Comparison of ENCODE assay signal across 15 mouse cellular contexts in genomic region chr3:40520567-40520966, GRCm38 (mm10).
"Had no signal": no experiment of that assay in that cellular context is flagged by ENCODE, and none has a peak within 500 bp of the region (broad histone marks: within the 10 kb centered on the region; RNA-seq: fewer than 3 reads in every experiment).

No protein-coding gene starts in this region.

- DNase-seq: kidney, adult 18-20 months; kidney, postnatal 36 days; liver; liver, embryonic 13.5 days; liver, postnatal 0 days; lung, postnatal 14 days; thymus, adult 2 months; thymus, postnatal 25 days had no signal

- H3K9me3 ChIP-seq: kidney, embryonic 15.5 days; limb, embryonic 12.5 days; liver, embryonic 13.5 days; lung, embryonic 15.5 days; megakaryocyte, embryonic 14.5 days; midbrain, embryonic 12.5 days; neural tube, embryonic 12.5 days had no signal

- H3K4me3 ChIP-seq: kidney, embryonic 15.5 days; limb, embryonic 12.5 days; liver, embryonic 13.5 days; lung, embryonic 15.5 days; megakaryocyte, embryonic 14.5 days; midbrain, embryonic 12.5 days; neural tube, embryonic 12.5 days had no signal

- ATAC-seq: liver, postnatal 0 days had no signal

- H3K9ac ChIP-seq: kidney, embryonic 15.5 days; limb, embryonic 12.5 days; liver, embryonic 13.5 days; liver, postnatal 0 days; lung, embryonic 15.5 days; midbrain, embryonic 12.5 days; neural tube, embryonic 12.5 days had no signal

- H3K36me3 ChIP-seq: kidney, embryonic 15.5 days; limb, embryonic 12.5 days; liver, embryonic 13.5 days; lung, embryonic 15.5 days; midbrain, embryonic 12.5 days; neural tube, embryonic 12.5 days had no signal

- H3K4me2 ChIP-seq: kidney, embryonic 15.5 days; limb, embryonic 12.5 days; liver, embryonic 13.5 days; lung, embryonic 15.5 days; midbrain, embryonic 12.5 days; neural tube, embryonic 12.5 days had no signal

- H3K4me1 ChIP-seq: midbrain, embryonic 12.5 days; neural tube, embryonic 12.5 days had no signal

- H3K27me3 ChIP-seq: kidney, embryonic 15.5 days; liver, embryonic 13.5 days; lung, embryonic 15.5 days; megakaryocyte, embryonic 14.5 days; midbrain, embryonic 12.5 days; neural tube, embryonic 12.5 days had no signal

- H3K27ac ChIP-seq: kidney, embryonic 15.5 days; limb, embryonic 12.5 days; liver, embryonic 13.5 days; lung, embryonic 15.5 days; macrophage; midbrain, embryonic 12.5 days; neural tube, embryonic 12.5 days had no signal
